In genomic region chr17:6001389-6001788, GRCm38 (mm10) we compare ENCODE assay signal across 21 mouse cellular contexts.
DNase-seq lines count a peak whose midpoint lies in the region; ATAC-seq and TF ChIP-seq lines count a peak whose summit lies in the region.
"Had no signal": no experiment of that assay in that cellular context is flagged by ENCODE, and none has a peak within 500 bp of the region (broad histone marks: within the 10 kb centered on the region; RNA-seq: fewer than 3 reads in every experiment).

No protein-coding gene starts in this region.

- ATAC-seq in monocyte, adult 5-6 weeks (replicated peaks; ENCODE audit: insufficient number of reproducible peaks, low FRiP score, low TSS enrichment, poor library complexity, severe bottlenecking), result peak; percentile 64
- ATAC-seq: forebrain, embryonic 15.5 days; inflammation-experienced regulatory T-cells, adult 6 months had no signal

- TF ChIP-seq CTCF in layer of hippocampus, adult 2 months (conservative IDR thresholded peaks at IDR 0.05), result no peak; the same call in 1 of the 2 replicates
- no peak for TF ChIP-seq CTCF in embryonic fibroblast, embryonic 13.5 days (IDR thresholded peaks at IDR 0.05; ENCODE audit: borderline replicate concordance, insufficient read depth, low read length)

- no peak overlapping the region for H3K4me3 ChIP-seq in layer of hippocampus, adult 2 months
- no peak overlapping the region for H3K4me3 ChIP-seq in embryonic fibroblast, embryonic 13.5 days (ENCODE audit: insufficient read depth, low read length)
- H3K4me3 ChIP-seq: embryonic facial prominence, embryonic 13.5 days; forebrain, embryonic 15.5 days; heart, embryonic 15.5 days; hindbrain, embryonic 12.5 days; midbrain, embryonic 12.5 days had no signal

- H3K27ac ChIP-seq in layer of hippocampus, adult 2 months, result peak overlapping the region; percentile 55
- peak overlapping the region; percentile 74 for H3K27ac ChIP-seq in embryonic fibroblast, embryonic 13.5 days (ENCODE audit: insufficient read depth, low read length)
- H3K27ac ChIP-seq: embryonic facial prominence, embryonic 13.5 days; forebrain, embryonic 15.5 days; hindbrain, embryonic 12.5 days; midbrain, embryonic 12.5 days had no signal

- no peak for TF ChIP-seq POLR2A in embryonic fibroblast, embryonic 13.5 days (IDR thresholded peaks at IDR 0.05; ENCODE audit: low read depth, low read length)

- DNase-seq in layer of hippocampus, adult 2 months (ENCODE audit: low spot score in 2 of 2), result no peak
- DNase-seq in layer of hippocampus, postnatal 14 days (ENCODE audit: low spot score in 2 of 2), result no peak
- peak; percentile 55 for DNase-seq in MEL-GATA-1-ER (ENCODE audit: extremely low read depth, low read depth)
- DNase-seq in lung, postnatal 14 days, result no peak
- DNase-seq in neural tube, embryonic 10.5 days (ENCODE audit: extremely low spot score, low spot score), result no peak
- DNase-seq in c-Kit-positive CD71-positive TER-119-positive erythroid progenitor cells, embryonic 14.5 days (ENCODE audit: low spot score), result no peak
- DNase-seq: adrenal gland, adult 2 months; kidney, adult 8-10 months; kidney, postnatal 14 days; lung, adult 18-20 months; right cerebral cortex, postnatal 14 days; spleen, adult 18-20 months; thymus, adult 18-20 months had no signal

- H3K4me1 ChIP-seq in embryonic fibroblast, embryonic 13.5 days (ENCODE audit: control insufficient read depth, insufficient read depth, low read length), result peaks cover 17% of the 10 kb centered on the region
